Mouse (Mus musculus) erythroblast, embryonic 14.5 days (primary cell): ENCODE measurements at regions not wholly inside any gene's neighbourhood (a gene's known extent, or its start where the extent isn't known, plus 50 kb on each side); places are given as distances from the start of the nearest gene placed in this dataset.

Source experiments
- GATA1 ChIP-seq: IDR thresholded peaks from 2 replicates; pipeline ENCODE4 v1.6.1; 2012; ENCODE audit warnings: low read length, inconsistent platforms, mixed read lengths
- TAL1 ChIP-seq: IDR thresholded peaks from 3 replicates; pipeline ENCODE4 v1.6.1; 2012; ENCODE audit warnings: low read length, inconsistent platforms, mixed read lengths

DNA sequence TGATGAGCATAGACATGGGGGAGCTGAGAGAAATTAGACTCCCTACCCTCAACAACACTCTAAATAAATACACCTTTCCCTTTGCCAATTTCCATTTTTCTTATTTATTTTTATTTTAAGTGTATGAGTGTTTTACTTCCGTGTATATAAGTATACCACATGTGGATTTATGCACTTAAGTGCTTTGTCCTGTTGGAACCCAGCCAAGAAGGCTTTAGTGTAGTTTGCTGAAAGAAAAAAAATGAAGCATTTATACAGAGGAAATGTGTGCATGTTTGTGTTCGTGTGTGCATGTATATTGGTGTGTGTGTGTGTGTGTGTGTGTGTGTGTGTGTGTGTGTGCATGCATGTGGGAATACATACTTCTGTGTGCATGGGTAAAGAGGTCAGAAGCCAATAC is 157.6 kb upstream of the Tbl1x start:
- TF ChIP-seq TAL1 (no peak), GATA1 (no peak)
